Mouse (Mus musculus): ENCODE data around the gene Lamtor1.
A peak's percentile ranks its signal among the peaks of the same experiment; 100 is the strongest.

The Lamtor1 gene

DNA sequence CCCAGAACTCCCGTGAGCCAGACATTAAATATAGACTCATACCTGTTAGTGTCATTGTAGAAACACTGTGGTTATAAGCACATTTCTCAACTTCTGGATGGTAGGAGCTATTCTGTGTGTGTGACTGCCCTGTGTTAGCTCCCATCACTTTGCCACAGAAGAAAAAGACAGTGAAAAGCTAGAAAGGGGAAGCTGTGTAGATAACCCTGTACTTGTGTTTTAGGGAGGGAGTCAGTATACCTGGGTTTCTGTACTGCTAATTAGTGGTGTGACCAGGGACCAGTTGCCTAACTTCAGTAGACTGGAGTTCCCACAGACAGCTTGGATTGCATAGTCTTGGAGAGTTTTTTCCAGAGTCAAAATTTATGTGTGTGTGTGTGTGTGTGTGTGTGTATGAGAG lies 50.8 kb downstream of the Lamtor1 start:
- DNase-seq = no peak

DNA sequence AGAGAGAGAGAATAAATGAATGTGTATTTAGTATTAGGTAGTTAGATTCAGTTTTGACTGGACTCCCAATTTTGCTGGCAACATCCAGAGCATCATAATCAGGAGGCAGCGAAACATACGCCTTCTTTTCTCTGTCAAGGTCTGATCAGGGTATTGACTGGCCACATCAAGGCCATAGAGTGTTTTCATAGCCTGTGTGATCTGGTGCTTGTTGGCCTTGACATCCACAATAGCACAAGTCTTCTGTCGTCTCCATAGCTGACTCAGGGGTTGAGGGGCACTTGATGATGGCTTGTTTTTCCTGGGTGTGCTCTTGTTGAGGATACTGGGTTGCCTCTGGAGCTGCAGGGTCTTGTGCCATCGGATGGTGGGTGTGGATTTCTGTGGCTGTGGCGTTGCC lies 51.2 kb downstream of the Lamtor1 start:
- no peak for DNase-seq

DNA sequence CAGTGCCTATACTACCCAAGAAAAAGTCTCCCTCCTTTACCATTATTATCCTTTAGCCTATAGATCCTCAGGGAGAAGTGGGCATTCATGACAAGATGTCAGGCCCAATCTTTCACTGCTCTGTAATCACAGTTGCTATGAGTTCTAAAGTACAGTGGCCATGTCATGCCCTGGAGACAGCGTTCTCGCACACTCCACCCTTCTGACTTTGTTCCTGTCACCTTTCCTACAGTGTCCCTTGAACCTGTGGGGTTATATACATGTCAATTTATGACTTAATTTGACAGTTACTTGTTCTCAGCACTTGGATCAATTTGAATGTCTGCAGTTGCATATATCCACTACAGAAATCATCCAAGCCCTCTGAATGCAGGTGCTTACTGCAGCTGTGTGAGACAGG lies 57.1 kb downstream of the Lamtor1 start:
- no peak for DNase-seq

DNA sequence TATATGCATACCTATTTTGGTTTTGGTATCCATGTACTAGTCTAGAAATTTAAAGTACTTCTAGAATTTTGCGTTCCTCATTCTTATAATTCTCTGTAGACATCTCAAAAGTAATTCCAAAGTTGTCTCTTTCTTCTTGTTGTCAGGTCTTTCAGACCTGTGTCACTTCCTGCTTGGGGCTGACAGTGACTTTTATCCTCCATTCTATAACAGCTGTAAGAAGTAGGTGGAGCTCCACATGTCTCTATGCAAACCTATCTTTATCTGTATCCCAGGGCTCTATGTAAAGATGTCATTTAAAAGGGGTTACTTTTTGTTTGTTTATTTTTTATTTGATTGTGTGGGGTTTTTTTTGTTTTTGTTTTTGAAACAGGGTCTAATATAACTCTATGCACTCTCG lies 57.9 kb downstream of the Lamtor1 start:
- no peak for DNase-seq

DNA sequence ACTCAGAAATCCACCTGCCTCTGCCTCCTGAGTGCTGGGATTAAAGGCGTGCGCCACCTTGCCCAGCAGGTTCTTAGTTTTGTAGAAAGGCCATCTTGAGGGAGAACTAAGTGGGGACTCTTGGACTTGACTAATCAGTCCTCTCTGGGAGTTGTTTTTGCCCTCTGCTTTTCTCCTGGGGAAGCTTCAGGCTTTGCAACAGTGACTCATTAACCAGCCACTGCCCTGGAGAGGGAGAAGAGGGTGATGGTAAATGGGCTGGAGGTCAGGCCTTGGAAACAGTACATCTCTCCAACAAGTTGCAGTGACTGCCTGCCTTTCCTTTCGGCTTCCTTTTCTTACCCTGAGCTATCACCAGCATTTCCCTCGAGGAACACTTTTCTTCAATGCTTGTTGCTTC lies 58.8 kb downstream of the Lamtor1 start:
- DNase-seq = peak; percentile 75 to 85

DNA sequence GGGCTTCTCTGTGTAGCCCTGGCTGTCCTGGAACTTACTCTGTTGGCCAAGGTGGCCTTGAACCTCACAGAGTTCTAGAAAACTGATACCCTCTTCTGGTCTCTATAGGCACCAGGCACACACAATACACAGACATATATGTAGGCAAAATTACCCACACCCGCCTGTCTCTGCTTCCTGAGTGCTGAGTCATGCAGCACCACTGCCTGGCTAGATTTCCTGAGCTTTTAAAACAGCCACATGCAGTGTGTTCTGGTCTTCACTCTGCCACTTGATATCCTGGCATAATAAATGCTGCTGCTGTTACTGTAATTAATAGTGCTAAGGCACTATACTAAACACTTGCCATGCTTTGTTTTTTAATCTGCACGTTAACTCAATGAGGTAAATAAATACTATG lies 59.9 kb downstream of the Lamtor1 start:
- DNase-seq = peak in 1 of 2 experiments; percentile 17

DNA sequence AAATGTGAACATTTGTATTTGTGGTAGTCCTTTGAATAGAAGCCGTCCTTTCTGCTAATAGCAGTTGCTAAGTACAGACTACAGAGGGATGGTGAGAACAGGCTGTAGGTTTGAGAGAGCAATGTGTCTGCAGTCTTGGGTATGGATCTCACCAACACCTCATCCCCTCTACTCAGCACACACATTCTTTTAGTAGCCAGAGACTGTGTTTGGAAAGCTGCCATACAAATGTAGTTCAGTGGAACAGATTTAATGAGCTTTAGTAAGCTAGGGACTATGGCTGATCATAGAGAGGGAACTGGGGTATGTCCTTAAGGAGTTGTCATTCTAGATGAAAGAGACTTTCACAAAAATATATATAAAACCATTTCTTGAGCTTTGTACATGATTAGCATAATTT lies 61.6 kb downstream of the Lamtor1 start:
- DNase-seq = no peak

DNA sequence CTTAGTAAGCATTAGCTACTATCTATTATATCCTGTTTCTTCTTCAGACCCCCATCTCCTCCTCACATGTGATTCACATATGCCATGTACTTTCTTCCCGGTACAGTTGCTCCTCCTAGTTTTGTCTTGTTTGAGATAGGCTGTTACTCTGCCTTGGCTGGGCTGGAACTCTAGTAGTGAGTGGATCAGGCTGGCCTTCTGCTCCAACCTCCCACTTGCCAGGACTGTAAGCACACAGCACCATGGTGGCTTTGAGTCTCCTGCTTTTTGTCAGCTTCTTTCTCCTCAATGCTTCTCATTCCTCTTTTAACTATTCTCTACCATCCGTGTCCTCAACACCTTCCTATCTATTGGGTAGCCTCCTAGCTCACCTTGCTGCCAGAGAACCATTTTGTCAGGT lies 63.0 kb downstream of the Lamtor1 start:
- no peak for DNase-seq

DNA sequence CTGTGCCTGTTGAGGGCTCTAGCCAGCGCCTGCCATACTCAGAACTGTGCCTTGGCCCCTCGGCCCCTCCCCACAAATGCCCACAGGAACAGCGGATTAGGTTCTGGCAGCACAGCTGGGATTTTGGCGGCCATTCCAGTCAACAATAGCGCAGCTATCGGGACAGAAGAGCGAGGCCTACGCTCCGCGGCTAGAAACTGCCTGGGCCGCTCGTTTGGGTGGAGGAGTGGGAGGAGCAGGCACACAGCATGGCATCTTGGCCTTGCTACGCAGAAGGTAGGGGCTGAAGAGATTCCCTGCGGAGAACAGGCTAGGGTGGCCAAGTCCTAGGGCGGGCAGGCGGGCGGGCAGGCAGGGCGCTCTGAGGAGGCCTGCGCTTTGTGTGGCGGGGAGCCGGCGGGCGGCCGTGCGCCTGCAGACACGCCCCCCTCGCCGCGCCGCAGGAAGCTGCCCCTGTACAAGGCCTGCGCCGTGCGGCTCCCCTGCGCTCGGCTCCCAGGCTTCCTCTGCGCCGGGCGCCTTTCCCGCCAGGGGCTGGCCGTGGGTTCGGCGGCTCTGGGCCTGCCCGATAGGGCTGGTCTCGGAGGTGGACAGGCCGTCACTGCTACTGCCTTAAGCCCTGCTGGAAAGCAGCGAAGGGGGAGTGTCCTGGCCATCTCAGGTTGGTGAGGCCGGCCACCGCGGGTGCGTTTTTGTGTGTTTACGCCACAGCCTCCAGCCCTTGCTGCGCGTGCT lies 64.2 kb downstream of the Lamtor1 start:
- peak; percentile 87 for DNase-seq

DNA sequence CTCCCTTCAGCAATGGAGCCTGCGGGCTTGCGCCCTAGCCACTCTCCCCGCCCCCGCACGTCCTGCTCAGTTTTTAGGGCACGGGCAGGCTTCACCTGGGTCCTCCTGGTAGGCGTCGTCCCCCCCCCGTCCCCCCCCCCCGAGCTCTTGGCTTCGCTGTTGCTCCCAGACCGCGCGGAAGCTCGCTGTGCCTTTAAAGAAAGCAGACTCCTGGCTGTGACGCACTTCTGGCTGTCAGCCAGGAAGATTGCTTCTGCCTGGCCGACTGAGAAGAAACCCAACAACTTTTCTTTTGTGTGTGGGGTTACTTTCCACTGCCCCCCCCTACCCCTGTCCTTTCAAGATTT lies 64.7 kb downstream of the Lamtor1 start:
- DNase-seq = peak; percentile 93 to 94

DNA sequence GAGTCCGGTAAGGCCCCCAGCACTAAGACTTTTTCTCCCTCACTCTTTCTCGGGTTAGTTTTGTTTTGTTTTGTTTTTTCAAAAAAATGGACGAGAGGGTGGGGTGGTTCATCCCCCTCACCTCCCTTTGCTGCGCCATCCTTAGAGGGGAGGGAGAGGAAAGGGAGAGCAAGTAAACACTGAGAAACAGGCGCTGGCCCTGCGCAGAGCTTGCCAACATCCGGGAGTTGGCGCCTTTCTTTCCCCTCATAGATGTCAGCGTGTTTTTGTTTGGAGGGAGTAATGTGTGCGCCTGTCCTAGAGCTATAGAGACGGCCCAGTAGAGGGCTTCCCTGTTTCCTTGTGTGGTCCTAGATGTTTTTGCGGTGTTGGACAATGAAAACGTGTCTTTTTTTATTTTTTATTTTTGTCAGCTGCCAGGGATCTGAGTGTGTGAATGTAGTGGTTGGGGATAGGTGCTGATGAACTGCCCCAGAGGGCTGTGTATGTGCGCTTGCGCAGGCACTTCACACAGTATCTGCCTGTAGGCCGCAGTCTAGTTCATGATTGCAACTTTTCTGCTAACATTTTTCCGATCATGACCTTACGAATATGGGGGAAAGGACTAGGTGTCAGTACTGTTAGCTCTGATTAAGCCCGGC lies 65.2 kb downstream of the Lamtor1 start:
- peak; percentile 68 to 74 for DNase-seq

DNA sequence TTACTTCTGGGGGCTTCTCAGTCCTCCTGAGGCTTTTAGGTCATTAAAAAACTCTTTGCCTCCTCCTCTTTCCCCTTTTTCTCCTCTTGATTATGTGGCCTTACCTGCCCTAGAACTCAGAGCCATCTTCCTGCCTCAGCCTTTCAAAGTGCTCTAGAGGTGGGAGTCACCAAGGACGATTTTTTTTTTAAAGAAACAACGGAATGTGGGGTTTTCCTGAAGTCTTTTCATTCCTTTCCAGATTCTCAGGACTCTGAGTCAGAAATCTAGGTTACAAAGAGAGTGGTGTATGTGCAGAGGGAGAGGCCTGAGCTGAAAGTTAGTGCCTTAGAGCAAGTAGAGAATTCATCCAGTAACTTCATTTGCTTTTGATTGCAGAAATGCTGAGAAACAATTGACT lies 66.0 kb downstream of the Lamtor1 start:
- DNase-seq = no peak

DNA sequence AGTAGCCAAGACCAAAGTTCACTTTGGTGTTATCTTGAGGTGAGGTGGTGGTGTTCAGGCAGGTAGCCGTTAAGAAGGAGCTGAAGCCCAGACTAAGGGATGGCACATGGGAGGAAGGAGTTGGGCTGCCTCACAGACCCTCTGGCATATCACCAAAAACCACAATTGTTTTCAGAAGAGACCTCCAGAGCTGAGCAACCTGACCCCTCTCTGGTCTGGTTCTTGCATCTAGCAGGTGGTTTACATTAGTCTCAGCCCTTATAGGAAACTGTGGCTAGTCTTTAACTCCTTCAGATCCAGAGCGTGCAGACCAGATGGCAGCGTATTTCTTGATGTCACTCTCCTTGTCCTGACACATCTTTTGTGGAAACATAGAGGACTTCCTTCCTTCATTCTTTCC lies 68.0 kb downstream of the Lamtor1 start:
- DNase-seq = no peak

DNA sequence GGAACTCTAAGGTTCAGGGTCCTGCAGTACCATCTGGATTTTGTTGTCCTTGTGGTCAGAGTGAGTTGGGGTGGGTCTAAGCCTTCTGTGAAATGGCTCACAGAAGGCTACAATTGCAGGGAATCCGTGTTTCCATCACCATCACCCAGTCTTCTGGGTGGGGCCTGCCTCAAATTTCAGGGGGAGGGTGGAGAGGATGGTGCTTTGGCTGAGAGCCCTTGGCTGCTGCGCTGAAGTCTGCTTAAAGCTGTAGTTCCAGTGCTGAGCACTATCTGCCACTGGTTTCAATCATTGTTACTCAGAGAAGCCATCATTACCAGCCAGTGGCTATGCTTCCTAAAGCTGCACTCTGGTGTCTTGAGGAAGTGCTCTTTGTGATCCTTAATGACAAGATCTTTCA lies 68.8 kb downstream of the Lamtor1 start:
- DNase-seq = no peak
